Mouse (Mus musculus) brain, adult 10 weeks (tissue): Measurements from ENCODE around the gene Vwa3a. TPM values are rescaled to one million over a fixed set of nuclear protein-coding genes. Genes with fewer than 3 reads are reported as not detected.

Experiments used
- polyA plus RNA-seq: library from polyadenylated mRNA; stranded (reverse); fragments of 350-450 nt; fragmentation: Illumina TruSeq; extraction: RNeasy Lipid Tissue Mini Kit (QIAGEN cat#74804); gene quantifications from one replicate; pipeline ENCODE4 v1.2.3, GENCODE M21; 2015; ENCODE audit warnings: low read depth, low replicate concordance

Gene Vwa3a
- 3.4 TPM for polyA plus RNA-seq

DNA sequence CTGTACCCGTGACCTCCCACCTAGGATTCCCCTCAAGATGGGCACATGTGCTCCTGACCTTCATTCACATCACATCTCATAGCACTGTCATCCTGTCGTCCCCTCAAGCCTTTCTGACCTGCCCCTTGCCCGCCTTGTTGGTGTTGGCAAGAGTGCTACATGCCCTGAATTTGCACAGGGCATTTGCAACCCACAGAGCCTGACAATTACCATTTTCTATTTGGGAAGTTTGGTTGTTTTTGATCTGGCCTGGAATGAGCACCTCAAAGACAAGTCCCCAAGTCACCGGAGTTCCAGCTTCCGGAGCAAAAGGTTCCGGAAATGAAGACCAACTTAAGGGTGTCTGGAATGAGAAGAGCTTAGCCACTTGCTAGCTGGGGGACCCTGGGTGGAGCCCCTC is at the start of gene Vwa3a:
Vwa3a (plus strand) TSS at position 301 of the 400 bp plus-strand sequence.

DNA sequence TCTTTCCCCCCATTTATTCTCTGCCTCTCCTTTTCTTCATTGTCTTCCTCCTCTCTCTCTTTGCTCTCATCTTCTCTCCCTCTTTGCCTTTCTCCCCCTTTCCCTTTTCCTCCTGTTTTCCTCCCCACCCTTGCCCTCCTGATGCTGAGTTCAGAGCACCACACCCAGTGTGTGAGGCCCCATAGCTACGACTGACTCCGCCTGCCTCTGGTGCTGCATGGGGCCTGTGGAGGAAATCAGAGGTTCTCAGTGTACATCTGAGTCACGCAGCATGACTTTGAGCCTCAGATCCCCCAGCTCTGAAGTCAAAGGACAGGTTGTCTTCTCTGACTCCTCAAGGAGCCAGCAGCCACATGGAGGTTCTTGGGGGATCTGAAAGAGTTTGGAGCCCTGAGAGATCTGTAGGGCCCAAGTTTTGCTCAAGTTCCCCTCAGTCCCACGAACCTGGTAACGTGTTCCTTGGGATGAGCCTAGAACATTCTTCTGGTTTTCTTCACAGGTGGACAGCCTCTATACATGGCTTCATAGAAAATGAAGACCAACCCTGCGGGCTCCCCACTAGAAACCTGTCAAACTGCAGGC is 72.8 kb downstream of the Vwa3a start, which contains the start of gene Gm5737:
Gm5737 (plus strand) TSS at position 532 of the 582 bp plus-strand sequence.

DNA sequence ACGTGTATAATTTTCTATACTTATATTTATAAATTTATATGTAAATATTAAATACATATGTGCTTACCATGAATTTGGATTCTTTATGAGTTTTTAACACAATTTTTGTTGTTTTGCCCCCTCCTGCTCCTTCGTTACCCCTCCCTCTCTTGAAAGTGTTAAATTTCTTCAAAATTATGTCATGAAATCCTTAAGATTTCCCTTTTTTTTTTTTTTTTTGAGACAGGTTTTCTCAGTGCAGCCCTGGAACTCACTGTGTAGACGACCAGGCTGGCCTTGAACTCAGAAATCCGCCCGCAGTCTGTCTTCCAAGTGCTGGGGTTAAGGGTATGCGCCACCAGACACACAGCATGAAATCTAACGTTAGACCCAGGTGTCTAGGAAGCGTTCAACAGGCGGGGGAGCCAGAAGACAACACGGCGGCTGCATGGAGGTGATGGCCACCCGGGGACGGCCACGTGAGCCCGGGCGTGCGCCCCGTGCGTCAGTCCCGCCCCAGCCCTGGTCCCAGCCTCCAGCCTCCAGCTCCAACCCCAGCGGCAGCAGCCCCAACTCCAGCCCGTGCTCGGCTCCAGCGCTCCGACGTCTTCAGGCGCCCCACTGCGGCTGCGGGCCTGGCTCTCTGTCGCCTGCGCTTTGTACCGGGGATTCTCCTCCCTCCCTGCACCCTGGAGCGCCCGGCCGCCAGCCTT is 103.4 kb downstream of the Vwa3a start, which contains the start of gene Eef2k:
Eef2k (plus strand) TSS at position 487 of the 692 bp plus-strand sequence.

Other genes with a start within 250 kb of the Vwa3a start
- gene Uqcrc2, start 104.1 kb upstream of the Vwa3a start, polyA plus RNA-seq, result 389 TPM
- gene Pdzd9, start 69.0 kb upstream of the Vwa3a start, polyA plus RNA-seq, result not detected
- 57.9 TPM for gene Mosmo, start 61.7 kb upstream of the Vwa3a start, polyA plus RNA-seq
- gene Gm5737, start 73.0 kb downstream of the Vwa3a start, polyA plus RNA-seq, result not detected
- gene Eef2k, start 103.5 kb downstream of the Vwa3a start, polyA plus RNA-seq, result 19.3 TPM
- gene Polr3e, start 178.4 kb downstream of the Vwa3a start, polyA plus RNA-seq, result 22.1 TPM
- gene Cdr2, start 243.0 kb downstream of the Vwa3a start, polyA plus RNA-seq, result 21.2 TPM
- 0.59 TPM for gene Mfsd13b, start 243.2 kb downstream of the Vwa3a start, polyA plus RNA-seq